Mouse (Mus musculus) ES-Bruce4 (cell line): ENCODE measurements around the gene Zfp652.

Experiments used
- CTCF ChIP-seq: IDR thresholded peaks from one replicate; pipeline ENCODE4 v1.8.1; 2011; ENCODE audit warnings: low read depth, low read length
- EP300 ChIP-seq: IDR thresholded peaks from 2 replicates; pipeline ENCODE4 v1.6.1; 2011; ENCODE audit warnings: low read depth, low read length; ENCODE audit not compliant: insufficient read depth
- POLR2A ChIP-seq: IDR thresholded peaks from one replicate; pipeline ENCODE4 v1.8.1; 2011; ENCODE audit warnings: low read length; ENCODE audit not compliant: insufficient read depth

DNA sequence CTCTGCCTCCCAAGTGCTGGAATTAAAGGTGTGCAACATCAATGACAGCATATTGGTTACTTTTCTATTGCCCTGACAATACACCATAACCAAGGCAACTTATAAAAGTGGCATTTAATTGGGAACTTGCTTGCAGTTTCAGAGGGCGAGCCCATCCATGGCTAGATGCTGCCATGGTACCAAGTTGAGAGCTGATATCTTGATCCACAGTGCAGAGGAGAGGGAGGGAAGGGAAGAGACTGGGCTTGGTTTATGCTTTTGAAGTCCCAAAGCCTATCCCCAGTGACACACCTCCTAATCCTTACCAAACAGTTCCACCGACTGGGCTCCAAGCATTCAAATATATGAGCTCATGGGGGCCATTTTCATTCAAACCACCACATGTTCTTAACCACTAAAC lies 101.6 kb downstream of the Zfp652 start:
- TF ChIP-seq EP300 (no peak), CTCF (no peak), POLR2A (no peak)
